Mouse (Mus musculus) olfactory bulb, adult 2 months (tissue): ENCODE measurements around the gene 5330417H12Rik. TPM values are rescaled to one million over a fixed set of nuclear protein-coding genes. Genes with fewer than 3 reads are reported as not detected.

ENCODE experiments used
- H3K27ac ChIP-seq: fragments of 200-500 bp; 2 replicates; pipeline ENCODE4 v1.5.1; 2012; ENCODE audit warnings: low read depth, low read length; ENCODE audit not compliant: insufficient read depth
- H3K4me1 ChIP-seq: fragments of 200-500 bp; 2 replicates; pipeline ENCODE4 v1.6.1; 2012; ENCODE audit warnings: low read length; ENCODE audit not compliant: control insufficient read depth, insufficient read depth
- H3K4me3 ChIP-seq: fragments of 200-500 bp; 2 replicates; pipeline ENCODE4 v1.5.1; 2012; ENCODE audit warnings: mild to moderate bottlenecking, low read depth, low read length, moderate library complexity; ENCODE audit not compliant: insufficient read depth
- CTCF ChIP-seq: fragments of 200-500 bp; IDR thresholded peaks from 2 replicates; pipeline ENCODE4 v1.5.1; 2012; ENCODE audit warnings: low read depth, mild to moderate bottlenecking, low read length, moderate library complexity; ENCODE audit not compliant: insufficient read depth
- POLR2A ChIP-seq: fragments of 200-500 bp; IDR thresholded peaks from 2 replicates; pipeline ENCODE4 v1.6.1; 2012; ENCODE audit warnings: mild to moderate bottlenecking, low read depth, low read length, moderate library complexity; ENCODE audit not compliant: insufficient read depth
- WGBS: fragments of 180-500 bp; shearing (Covaris S2); methylation state at CpG from one replicate; pipeline ENCODE4 v1.1.7; 2018; 5-methylcytosine and 5-hydroxymethylcytosine counted together
- polyA plus RNA-seq: library from polyadenylated mRNA; stranded (reverse); fragments of >200 nt; gene quantifications from 2 replicates; pipeline ENCODE4 v1.2.4, GENCODE M21; 2012; ENCODE audit warnings: low replicate concordance; ENCODE audit not compliant: missing spikeins, insufficient read depth, insufficient read length

Gene 5330417H12Rik
- polyA plus RNA-seq, 1 experiment = not detected

DNA sequence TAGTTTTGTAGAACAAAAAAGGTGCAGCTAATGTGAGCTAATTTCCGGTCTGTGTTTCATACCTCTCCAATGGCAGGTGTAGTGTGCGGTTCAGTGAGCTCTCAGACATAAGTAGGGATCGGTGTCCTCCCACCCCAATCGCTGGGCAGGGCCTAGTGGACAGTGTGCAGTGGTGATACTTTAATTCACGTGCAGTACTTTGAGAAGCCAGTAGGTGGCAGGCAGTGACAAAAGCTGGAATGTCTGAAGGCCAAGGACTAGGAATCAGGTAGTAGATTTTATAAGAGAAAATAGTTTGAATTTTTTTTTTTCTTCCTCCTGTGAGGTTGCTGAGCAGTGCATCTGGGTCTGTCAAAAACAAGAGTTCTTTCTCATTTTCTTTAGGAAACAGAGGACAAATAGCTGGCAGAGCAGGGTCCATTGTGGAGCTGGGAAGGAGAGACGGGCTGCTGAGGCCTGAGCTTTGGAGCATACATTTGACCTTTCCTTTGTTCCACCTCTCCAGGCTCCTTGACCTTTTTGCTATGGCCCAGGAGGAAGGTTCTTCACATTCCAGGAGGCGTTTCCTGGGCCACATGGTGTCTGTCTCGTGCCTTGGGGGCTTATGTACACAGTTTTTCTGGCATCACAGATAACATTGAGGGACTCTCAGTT lies 36.4 kb upstream of the 5330417H12Rik start:
- WGBS = 34% methylated on average over 8 of the region's 8 CpGs
- TF ChIP-seq CTCF (no peak), POLR2A (no peak)
- Histone ChIP-seq H3K4me1 (peaks cover 21% of the 10 kb centered on the region), H3K27ac (no peak overlapping the region), H3K4me3 (no peak overlapping the region)

DNA sequence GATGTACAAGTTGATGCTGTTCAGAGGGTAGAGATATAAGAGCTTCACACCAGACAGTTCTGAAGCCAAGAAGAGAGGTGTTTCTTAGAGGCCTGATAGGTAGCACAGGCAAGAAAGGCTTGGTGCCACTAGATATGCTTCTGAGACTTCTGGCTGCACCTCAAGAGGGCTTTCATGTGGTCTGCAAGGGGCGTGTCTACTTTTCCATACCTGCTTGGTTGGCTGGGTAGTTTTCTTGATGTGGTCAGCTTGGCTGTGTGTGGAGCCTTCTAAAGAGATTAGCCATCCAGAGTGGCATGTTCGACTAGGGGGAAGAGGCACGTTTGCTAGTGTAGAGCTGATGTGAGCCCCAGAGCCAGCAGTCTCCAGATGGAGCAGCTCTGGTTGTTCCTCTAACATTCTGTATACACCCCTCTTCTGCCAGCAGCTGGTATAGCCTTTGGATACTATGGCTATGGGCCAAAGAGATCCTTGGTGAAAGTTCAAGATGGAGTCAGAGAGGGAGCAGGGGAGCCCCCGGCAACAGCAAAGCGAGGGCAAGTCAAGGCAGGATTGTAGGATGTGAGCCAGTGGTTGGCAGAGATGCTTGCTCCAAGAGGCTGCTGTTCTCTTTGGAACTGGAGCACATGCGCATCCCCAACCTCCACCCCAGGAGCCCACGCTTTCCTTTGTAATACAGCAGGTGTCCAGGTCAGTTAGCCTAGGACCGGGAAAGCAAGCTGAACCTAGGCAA lies 34.4 kb upstream of the 5330417H12Rik start:
- Histone ChIP-seq H3K4me3 (no peak overlapping the region), H3K4me1 (peaks cover 5% of the 10 kb centered on the region), H3K27ac (no peak overlapping the region)
- no peak for TF ChIP-seq POLR2A
- TF ChIP-seq CTCF = no peak
- 83% methylated on average over 8 of the region's 8 CpGs for WGBS

DNA sequence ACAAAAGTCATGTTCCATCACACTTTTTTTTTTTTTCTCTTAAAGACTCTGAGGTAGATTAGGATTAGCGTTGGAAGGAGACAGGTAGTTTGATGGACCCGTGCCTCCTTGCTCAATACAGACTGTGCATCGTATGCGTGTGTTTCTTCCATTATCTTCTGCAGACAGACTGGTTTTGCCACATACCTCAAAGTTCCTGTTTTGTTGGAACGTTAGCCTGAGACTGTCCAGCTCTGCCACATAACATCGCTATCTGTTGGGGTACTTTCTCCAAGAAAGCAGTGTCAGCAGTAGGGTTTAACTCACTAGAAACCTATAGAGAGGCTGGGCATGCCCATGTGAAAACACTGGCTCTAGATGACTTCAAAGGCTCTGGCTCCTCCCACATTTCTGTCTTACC lies 31.5 kb upstream of the 5330417H12Rik start:
- no peak overlapping the region for H3K27ac ChIP-seq
- 97% methylated on average over 6 of the region's 6 CpGs for WGBS
- no peak overlapping the region for H3K4me3 ChIP-seq

DNA sequence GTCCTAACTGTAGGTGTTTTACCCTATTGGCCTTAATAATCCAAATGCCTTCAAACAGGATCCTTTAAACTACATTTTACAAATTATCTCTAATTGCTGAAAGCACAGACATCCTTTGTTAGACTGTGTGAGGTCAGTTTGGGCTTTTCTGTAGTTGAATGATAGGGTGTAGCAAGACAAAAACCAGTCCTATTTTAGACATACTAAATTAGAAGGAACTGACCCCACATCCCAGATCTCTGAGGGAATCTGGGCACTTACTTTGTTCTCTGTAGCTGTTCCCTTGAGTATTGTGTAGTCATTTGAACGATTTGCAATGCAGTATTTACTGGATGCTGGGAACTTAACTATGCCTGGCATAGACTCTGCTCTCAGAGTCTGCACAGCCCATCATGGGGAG lies 26.9 kb upstream of the 5330417H12Rik start:
- TF ChIP-seq CTCF (no peak), POLR2A (no peak)
- H3K4me1 ChIP-seq = no peaks in the 10 kb centered on the region
- H3K4me3 ChIP-seq = no peak overlapping the region
- H3K27ac ChIP-seq = no peak overlapping the region
- WGBS = 50% methylated on average over 1 of the region's 1 CpGs

More for the DNA sequence above, 31.5 kb upstream of the 5330417H12Rik start:
- TF ChIP-seq CTCF (no peak), POLR2A (no peak)
- H3K4me1 ChIP-seq = no peaks in the 10 kb centered on the region

DNA sequence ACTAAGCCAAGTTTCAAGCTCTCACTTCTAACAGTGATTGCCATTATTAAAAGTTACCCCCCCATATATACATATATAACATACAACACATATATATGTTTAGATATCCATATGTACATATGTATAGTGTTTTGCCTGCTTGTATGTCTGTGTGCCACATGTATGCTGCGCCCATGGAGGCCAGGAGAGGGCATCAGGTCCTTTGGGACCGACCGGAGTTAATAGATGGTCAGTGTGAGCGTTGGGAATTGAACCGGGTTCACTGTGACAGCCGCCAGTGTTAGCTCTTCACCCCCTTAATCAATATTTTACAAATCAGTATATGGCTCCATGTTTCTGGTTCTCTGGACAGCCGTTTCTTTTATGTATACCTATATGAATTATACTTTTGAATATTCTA lies 25.0 kb upstream of the 5330417H12Rik start:
- Histone ChIP-seq H3K4me3 (no peak overlapping the region), H3K4me1 (no peaks in the 10 kb centered on the region), H3K27ac (no peak overlapping the region)
- 89% methylated on average over 7 of the region's 7 CpGs for WGBS
- TF ChIP-seq CTCF (no peak), POLR2A (no peak)

DNA sequence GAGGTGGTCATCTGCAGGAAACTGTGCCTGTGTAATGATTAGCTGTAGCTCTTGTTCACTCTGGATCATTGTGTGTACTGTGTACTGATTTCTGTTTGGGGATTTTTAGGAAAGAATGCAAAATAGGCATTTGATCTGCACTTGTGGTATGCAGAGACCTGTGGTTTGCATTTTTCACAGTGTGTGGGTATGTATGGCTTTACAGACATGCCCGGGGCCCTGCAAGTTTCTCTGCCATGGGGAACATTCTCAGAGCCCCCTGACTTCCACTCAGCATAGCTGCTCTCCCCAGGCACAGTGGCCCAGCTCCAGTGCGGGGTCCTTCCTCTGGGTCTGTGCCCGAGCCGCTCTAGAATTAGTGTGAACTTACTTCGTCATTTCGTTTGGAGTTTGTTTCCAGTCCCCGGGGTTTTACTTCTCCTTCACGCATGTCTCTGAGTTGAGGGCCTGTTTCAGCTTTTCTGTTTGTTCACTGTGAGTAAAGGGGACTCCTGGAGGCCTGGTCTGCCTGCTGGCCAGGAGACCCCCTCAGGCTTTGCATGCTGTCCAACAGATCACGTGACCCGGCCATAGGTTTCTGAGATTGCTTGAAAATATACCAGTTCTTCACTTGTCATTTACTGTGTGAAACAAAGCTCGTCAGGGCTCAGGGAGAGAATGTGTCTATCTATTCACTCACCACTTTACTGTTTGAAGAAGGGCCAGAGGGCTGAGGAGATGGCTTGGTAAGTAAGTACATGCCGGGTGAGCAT lies 24.2 kb upstream of the 5330417H12Rik start:
- no peak overlapping the region for H3K4me3 ChIP-seq
- TF ChIP-seq POLR2A (no peak), CTCF (no peak)
- no peaks in the 10 kb centered on the region for H3K4me1 ChIP-seq
- H3K27ac ChIP-seq = no peak overlapping the region
- 72% methylated on average over 12 of the region's 12 CpGs for WGBS

DNA sequence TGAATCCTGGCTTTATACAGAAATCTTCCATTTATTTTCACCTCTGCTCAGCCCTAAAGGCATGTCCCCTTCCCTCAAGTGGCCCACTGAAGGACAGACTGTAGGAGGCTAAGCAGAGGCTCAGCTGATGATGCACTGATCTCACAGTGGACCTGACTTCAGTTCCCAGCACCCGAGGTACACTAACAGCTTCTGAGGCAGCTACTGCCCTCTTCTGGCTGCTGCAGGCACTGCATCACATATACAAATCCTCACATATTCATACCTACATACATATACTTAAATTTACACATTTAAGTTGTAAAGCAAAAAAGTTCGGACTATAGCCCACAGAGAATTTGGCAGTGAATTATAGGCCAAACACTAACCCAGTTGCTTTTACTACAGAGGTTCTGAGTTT lies 20.0 kb upstream of the 5330417H12Rik start:
- Histone ChIP-seq H3K27ac (no peak overlapping the region), H3K4me3 (no peak overlapping the region), H3K4me1 (no peaks in the 10 kb centered on the region)
- no peak for TF ChIP-seq POLR2A
- WGBS = 94% methylated on average over 2 of the region's 2 CpGs

DNA sequence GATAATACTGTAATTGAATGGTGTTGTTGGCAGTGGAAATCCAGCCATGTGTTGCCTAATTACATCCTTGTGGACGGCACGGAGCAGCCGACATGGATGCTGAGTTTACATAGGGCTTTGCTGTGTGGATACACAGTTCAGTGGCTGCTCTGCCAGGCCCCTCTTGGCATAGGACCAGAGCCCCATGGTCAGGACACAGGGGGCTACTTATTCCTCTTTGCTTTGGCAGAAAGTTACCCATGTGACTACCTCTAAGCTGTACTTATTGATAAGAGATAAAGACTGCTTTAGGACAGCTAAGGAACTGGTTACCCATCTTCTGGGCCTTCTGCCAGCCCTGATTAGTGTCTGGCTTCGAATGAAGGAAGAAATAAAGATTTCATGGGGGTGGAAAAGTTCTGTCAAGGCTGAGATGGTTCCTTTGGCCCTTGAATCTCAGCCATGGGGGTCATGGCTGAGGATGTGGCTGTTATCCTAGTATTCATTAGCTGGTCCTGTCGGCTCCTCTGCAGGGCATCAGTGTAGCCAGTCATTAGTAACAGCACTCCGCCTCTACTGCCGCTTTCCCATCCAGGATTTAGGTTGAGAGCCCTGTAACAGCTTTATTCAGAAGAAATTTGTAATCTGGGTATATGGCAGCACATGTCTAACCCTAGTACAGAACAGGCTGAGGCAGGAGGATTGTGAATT lies 17.8 kb upstream of the 5330417H12Rik start:
- Histone ChIP-seq H3K27ac (no peak overlapping the region), H3K4me3 (no peak overlapping the region), H3K4me1 (no peaks in the 10 kb centered on the region)
- WGBS = 41% methylated on average over 7 of the region's 7 CpGs
- TF ChIP-seq POLR2A = no peak
- no peak for TF ChIP-seq CTCF

DNA sequence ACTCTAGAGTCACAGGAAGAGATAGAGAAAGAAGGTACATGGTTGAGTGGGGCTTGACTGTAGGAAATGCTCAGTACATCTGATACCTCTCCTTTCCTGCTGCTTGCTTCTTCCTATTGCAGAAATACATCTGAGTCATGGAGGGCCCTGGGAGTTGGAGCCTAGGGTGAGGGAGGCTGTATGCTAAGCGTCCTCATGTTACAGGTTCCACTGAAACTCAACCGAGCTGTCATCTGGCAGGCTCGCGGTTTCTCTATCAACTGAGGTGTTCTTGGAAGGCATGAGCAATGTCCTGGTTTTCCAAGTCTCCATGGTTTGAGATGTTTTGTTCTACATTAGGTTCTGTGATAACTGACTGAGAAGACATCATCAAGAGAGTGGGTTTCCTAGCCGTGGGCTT lies 13.1 kb upstream of the 5330417H12Rik start:
- TF ChIP-seq POLR2A (no peak), CTCF (no peak)
- 91% methylated on average over 5 of the region's 5 CpGs for WGBS

More for the DNA sequence above, 13.1 kb upstream of the 5330417H12Rik start:
- Histone ChIP-seq H3K27ac (no peak overlapping the region), H3K4me3 (no peak overlapping the region), H3K4me1 (no peaks in the 10 kb centered on the region)
